Mouse (Mus musculus) midbrain, embryonic 13.5 days (tissue): ENCODE data around the gene Zfp68. TPM values are rescaled to one million over a fixed set of nuclear protein-coding genes. Genes with fewer than 3 reads are reported as not detected.
A peak's percentile ranks its signal among the peaks of the same experiment; 100 is the strongest.
"Not testable (repeated sequence)": the region's sequence is repeated elsewhere in the genome, so short reads cannot be mapped to it uniquely, and the experiment has no call there.

Experiments
- ATAC-seq: fragments of 200-750 bp; cut with Nextera tagmentation; 2 replicates; pipeline ENCODE4 v1.8.0; 2017; ENCODE audit warnings: mild to moderate bottlenecking, moderate TSS enrichment, moderate library complexity
- H3K27ac ChIP-seq: fragments of 300-500 bp; sonication (generic); 2 replicates; pipeline ENCODE4 v1.5.1; 2015; ENCODE audit warnings: inconsistent platforms, mild to moderate bottlenecking, moderate library complexity
- H3K27me3 ChIP-seq: fragments of 300-500 bp; sonication (generic); 2 replicates; pipeline ENCODE4 v1.6.1; 2015; ENCODE audit warnings: mild to moderate bottlenecking, inconsistent platforms
- H3K36me3 ChIP-seq: fragments of 300-500 bp; sonication (generic); 2 replicates; pipeline ENCODE4 v1.6.1; 2015; ENCODE audit warnings: mild to moderate bottlenecking, inconsistent platforms
- H3K4me1 ChIP-seq: fragments of 300-500 bp; sonication (generic); replicated peaks from 2 replicates; pipeline ENCODE4 v1.6.1; 2015; ENCODE audit warnings: inconsistent platforms
- H3K4me2 ChIP-seq: fragments of 300-500 bp; sonication (generic); replicated peaks from 2 replicates; pipeline ENCODE4 v1.6.1; 2015; ENCODE audit warnings: moderate library complexity, mild to moderate bottlenecking, inconsistent platforms
- H3K4me3 ChIP-seq: fragments of 300-500 bp; sonication (generic); replicated peaks from 2 replicates; pipeline ENCODE4 v1.5.1; 2015; ENCODE audit warnings: mild to moderate bottlenecking, inconsistent platforms
- H3K9ac ChIP-seq: fragments of 300-500 bp; sonication (generic); replicated peaks from 2 replicates; pipeline ENCODE4 v1.6.1; 2015; ENCODE audit warnings: mild to moderate bottlenecking, inconsistent platforms
- H3K9me3 ChIP-seq: fragments of 300-500 bp; sonication (generic); 2 replicates; pipeline ENCODE4 v1.6.1; 2016; ENCODE audit warnings: mild to moderate bottlenecking, inconsistent platforms
- WGBS: fragments of 180-500 bp; shearing (Covaris S2); methylation state at CpG from one replicate; pipeline ENCODE4 v1.1.7; 2015; 5-methylcytosine and 5-hydroxymethylcytosine counted together
- microRNA-seq: library from miRNA; unstranded; fragments of <30 nt; microRNA quantifications from one replicate; pipeline ENCODE4, GENCODE M21; 2016
- polyA plus RNA-seq: library from polyadenylated mRNA; unstranded; fragments of >200 nt; fragmentation: Nextera tagmentation; extraction: Ambion mirVana; gene quantifications from 2 replicates; pipeline ENCODE4 v1.2.1, GENCODE M21; 2015

The Zfp68 gene
- polyA plus RNA-seq, 1 experiment from 2014 or later, result 91.2 TPM

GRCm38 (mm10) chr5:138620836-138621235 lies 1.3 kb upstream of the Zfp68 start:
- H3K9ac ChIP-seq, result no peak overlapping the region
- H3K9me3 ChIP-seq, result peaks cover 18% of the 10 kb centered on the region
- WGBS, result 77% methylated on average over 5 of the region's 5 CpGs
- peaks cover 39% of the 10 kb centered on the region for H3K4me1 ChIP-seq
- no peak overlapping the region for H3K27ac ChIP-seq
- H3K4me3 ChIP-seq, result no peak overlapping the region
- H3K36me3 ChIP-seq, result peaks cover 24% of the 10 kb centered on the region
- no peak overlapping the region for H3K4me2 ChIP-seq
- no peaks in the 10 kb centered on the region for H3K27me3 ChIP-seq
- no peak for ATAC-seq

- H3K9ac ChIP-seq, result no peak overlapping the region
- peak overlapping the region; percentile 87 for H3K4me3 ChIP-seq
- H3K36me3 ChIP-seq, result peaks cover 49% of the 10 kb centered on the region
- 100% methylated on average over 1 of the region's 1 CpGs for WGBS
- no peak for ATAC-seq
- H3K4me1 ChIP-seq, result peaks cover 20% of the 10 kb centered on the region
- H3K4me2 ChIP-seq, result peak overlapping the region; percentile 48
- peaks cover 37% of the 10 kb centered on the region for H3K9me3 ChIP-seq
- no peaks in the 10 kb centered on the region for H3K27me3 ChIP-seq
- no peak overlapping the region for H3K27ac ChIP-seq
Observed at GRCm38 (mm10) chr5:138618353-138618752, 1.2 kb downstream of the Zfp68 start.

GRCm38 (mm10) chr5:138587396-138587795 lies 32.2 kb downstream of the Zfp68 start:
- no peak for ATAC-seq
- 95% methylated on average over 6 of the region's 6 CpGs for WGBS
- Histone ChIP-seq H3K9ac (no peak overlapping the region), H3K27ac (no peak overlapping the region), H3K27me3 (no peaks in the 10 kb centered on the region), H3K9me3 (peaks cover 13% of the 10 kb centered on the region; the same call in 1 of the 2 replicates), H3K4me1 (no peaks in the 10 kb centered on the region), H3K36me3 (no peaks in the 10 kb centered on the region), H3K4me3 (no peak overlapping the region), H3K4me2 (no peak overlapping the region)

GRCm38 (mm10) chr5:138571623-138572022 lies 47.9 kb downstream of the Zfp68 start:
- WGBS, result 51% methylated on average over 4 of the region's 4 CpGs
- no peaks in the 10 kb centered on the region for H3K36me3 ChIP-seq
- no peaks in the 10 kb centered on the region for H3K4me1 ChIP-seq
- no peak for ATAC-seq
- no peak overlapping the region for H3K9ac ChIP-seq
- H3K27ac ChIP-seq, result no peak overlapping the region
- no peak overlapping the region for H3K4me3 ChIP-seq
- no peaks in the 10 kb centered on the region for H3K9me3 ChIP-seq
- no peaks in the 10 kb centered on the region for H3K27me3 ChIP-seq
- H3K4me2 ChIP-seq, result no peak overlapping the region

- H3K27ac ChIP-seq, H3K4me1 ChIP-seq, ATAC-seq, H3K9ac ChIP-seq, H3K4me3 ChIP-seq, H3K36me3 ChIP-seq, H3K9me3 ChIP-seq, H3K27me3 ChIP-seq, H3K4me2 ChIP-seq: not testable (repeated sequence)
- WGBS, result 81% methylated on average over 2 of the region's 2 CpGs
Observed at GRCm38 (mm10) chr5:138564612-138565011, 54.9 kb downstream of the Zfp68 start, which contains the start of gene 1700123K08Rik. TSS of gene 1700123K08Rik (minus strand) at chr5:138564712.

Small RNA genes lying within 50 kb of the gene (microRNA-seq; reads per million reads assigned to microRNA genes)
- gene Gm24082, result not detected

Other genes with a start within 250 kb of the Zfp68 start
- 76.3 and 77.6 TPM in 2 replicates for gene Zfp157, start 178.3 kb downstream of the Zfp68 start, polyA plus RNA-seq
- not detected in 2 replicates for gene 1700123K08Rik, start 55.0 kb downstream of the Zfp68 start, polyA plus RNA-seq
- gene A430033K04Rik, start 3.1 kb upstream of the Zfp68 start, polyA plus RNA-seq, result 22.7 and 24.4 TPM in 2 replicates
- 32.9 and 38.0 TPM in 2 replicates for gene Fam20c, start 134.8 kb upstream of the Zfp68 start, polyA plus RNA-seq
- not detected in 2 replicates for gene Gm5294, start 200.3 kb upstream of the Zfp68 start, polyA plus RNA-seq